Mouse (Mus musculus) cerebellum, postnatal 14 days (tissue): ENCODE measurements around the gene Zfp750.

Experiments
- DNase-seq, 2 experiments: peaks; one replicate each; pipeline ENCODE4 v3.0.0; 2021; ENCODE audit warnings: mixed read lengths in 2 of 2

The Zfp750 gene

DNA sequence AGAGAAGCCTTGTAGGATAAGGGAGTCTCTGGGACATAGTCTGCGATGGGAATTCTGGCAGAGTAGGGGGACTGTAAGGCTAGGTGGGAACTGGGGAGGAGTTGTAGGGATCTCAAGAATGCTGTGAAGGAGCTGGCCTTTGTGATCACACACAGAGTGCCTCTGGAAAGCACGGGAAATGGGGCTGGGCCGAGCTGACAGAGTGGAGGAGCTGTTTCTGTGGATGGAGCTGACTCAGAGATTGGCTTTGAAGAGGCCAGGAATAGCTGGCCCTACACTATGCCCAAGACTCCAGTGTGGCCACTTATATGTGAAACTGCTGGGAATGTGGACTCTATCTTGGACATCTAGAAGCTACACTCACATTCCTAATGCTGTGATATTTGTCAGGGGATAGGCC is 17.4 kb upstream of the Zfp750 start:
- no peak for DNase-seq

DNA sequence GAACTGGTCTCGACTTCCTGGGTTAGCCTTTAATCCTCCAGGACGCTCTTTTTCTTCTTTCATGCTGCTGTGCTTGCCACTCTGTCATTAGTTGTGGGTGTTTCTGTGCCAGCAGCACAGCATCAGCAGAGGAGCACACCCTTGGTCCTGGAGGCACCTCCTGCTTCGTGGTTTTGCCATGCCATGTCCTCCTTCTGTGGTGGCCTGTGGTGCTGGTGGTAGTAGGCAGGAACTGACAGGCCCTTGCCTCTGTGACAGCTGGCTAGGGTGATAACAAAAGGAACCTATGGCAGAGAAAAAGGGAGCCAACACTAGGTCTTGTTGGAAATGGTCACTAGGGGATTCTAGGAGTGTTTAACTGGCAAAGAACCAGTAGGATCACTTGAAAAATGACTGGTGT is 10.6 kb upstream of the Zfp750 start:
- no peak for DNase-seq

DNA sequence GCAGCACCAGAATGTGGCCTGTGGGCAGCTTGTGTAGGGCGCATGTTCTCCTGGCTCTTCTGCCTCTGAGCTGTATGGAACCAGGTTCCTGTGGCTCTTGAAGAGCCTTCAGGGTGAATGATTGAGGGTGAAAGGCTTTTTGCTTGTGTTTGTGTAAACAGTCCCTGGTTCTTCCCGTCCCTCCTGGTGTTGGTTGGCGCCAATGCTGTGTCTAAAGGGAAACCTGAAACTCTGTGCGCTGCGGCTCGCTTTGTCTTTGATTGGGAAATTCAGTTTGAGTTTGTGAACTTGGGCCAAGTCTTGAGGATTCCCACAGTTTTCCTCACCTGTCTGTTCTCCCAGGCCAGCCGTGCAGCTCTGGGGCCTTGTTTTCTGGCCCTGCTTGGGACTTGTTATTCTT is 5.1 kb upstream of the Zfp750 start:
- no peak for DNase-seq

DNA sequence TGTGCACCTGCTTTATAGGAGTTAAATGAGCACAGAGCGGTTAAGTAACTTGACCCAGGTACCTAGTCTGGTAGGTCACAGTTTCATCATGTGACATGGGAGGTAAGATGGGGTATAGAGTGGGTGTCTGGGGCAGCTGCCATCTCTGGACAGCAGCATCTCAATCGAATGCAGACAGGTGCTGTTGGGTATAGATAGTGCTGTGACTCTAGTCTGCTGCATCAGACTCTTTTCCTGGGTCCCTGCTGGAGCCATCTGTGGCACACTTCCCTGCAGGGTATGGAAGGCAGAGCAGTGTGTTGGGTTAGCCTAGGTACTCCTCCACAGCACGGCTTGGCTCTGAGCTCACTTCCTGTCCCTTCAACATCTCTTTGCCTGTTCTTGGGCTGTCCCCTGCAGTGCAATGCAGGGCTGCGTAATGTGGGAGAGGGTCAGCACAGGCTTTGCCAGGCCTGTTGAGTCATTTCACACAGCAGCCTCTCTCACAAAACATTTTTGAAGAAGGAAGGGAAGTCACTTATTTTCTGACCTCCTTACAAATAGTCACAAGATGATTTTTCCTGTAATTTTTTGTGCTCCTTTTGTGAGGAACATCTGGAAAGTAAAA is 3.1 kb upstream of the Zfp750 start:
- no peak for DNase-seq

DNA sequence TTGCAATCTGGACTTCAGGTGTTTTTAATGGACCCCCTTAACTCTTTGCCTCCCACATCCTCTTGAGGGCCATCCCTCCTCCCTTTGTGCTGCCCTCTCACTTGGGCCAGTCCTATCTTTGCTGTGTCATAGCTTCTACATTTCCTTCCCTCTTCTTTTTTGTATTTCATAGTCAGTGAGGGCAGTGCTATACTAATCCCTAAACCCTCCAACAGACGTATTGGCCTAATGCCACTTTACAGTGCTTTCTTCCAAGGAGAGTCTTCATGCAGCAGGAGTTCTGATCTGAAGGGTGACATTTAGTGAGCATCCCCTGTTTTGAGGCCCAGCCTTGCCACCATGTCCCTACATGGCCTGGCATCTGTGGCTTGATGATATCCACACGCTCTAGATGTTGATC is 1.6 kb upstream of the Zfp750 start:
- DNase-seq = no peak

DNA sequence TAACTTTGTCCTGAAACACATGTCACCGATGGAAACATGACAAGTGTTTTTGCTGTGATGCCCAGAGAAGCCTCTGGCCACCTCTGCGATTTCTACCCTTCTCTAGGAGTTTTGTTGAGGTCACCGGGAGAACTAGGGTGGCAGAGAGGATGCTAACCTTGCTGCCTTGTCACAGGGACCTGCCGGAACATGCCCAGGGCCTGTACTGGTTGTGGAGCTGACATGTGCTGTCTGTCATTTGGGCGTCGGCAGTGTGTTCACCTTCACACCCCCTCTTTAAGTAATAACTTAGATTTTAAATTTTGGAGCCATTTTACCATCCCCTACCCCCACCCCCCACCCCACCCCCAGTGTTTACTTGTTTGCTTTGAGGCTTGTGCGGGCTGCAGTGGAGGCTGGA is 570 bp upstream of the Zfp750 start:
- no peak for DNase-seq

DNA sequence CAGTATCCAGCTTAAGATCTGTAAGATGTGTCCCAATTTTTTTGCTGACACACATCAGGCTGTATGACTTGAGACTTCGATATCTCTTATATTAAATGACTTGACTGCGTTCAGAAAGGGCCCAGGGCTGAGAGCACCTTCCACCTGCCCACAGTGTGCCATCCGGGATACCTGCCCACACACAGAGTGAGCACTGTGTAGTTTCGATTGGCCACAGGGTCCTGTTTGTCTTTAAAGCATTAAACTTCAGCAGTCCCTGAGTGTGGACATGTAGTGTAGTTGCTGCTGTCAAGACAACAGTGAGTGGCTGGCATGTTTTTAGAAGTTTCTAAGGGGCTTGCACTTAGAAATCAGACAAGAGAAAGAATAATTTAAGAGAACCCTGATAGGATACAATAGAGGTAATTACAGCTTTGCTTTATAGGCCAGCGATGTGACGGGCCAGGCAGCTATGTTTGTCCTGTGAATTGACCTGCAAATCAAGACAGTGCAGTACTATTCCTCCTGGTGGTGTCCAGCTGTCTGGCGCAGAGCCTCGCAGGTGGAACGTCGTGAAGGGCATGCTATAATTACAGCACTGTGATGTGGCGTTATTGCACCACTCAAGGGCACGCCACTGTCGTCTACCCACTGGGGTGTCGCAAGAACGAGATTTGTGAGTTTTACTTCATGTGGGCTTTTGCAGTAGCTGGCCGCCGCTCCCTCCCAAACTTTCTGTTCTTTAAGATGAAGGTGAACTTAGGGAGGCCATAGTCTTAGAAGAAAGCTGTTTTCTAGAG is 1.3 kb downstream of the Zfp750 start:
- DNase-seq = no peak

DNA sequence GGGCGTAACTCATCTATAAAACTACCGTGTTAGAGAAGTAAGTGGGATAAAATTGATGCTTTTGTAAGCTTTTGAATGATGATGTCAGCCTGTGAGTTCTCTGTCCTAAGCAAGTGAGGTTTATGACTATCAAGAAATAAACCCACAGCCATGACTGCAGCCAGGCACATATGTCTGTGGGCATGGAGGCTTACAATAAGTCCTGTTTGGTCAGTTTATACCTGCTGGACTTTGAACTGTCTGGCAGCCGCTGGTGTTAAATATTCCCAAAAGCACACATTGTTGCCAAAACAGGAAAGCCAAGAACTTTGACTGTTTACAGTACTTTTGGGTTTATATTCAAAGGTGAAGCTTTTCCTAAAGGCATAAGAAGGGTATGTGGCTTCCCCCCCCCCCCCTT is 2.2 kb downstream of the Zfp750 start:
- DNase-seq = no peak

DNA sequence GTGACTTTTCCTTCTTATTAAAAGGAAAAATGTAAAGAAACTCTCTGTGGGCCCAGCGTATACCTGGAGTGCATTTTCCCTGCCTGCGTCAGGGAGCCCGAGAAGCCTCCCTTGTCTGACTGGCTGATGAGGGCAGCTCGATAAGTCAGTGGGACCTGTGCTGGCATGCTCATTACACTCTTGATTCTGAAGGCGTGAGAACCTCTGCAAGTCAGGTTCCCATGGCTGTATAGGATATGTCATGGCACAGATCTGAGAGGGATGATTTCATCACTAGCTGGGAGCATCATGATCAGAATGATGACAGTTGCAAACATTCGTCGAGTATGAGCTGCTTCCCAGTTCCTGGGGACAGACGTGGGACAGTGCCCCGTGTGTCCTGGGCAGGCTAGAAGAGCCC is 3.1 kb downstream of the Zfp750 start:
- no peak for DNase-seq

DNA sequence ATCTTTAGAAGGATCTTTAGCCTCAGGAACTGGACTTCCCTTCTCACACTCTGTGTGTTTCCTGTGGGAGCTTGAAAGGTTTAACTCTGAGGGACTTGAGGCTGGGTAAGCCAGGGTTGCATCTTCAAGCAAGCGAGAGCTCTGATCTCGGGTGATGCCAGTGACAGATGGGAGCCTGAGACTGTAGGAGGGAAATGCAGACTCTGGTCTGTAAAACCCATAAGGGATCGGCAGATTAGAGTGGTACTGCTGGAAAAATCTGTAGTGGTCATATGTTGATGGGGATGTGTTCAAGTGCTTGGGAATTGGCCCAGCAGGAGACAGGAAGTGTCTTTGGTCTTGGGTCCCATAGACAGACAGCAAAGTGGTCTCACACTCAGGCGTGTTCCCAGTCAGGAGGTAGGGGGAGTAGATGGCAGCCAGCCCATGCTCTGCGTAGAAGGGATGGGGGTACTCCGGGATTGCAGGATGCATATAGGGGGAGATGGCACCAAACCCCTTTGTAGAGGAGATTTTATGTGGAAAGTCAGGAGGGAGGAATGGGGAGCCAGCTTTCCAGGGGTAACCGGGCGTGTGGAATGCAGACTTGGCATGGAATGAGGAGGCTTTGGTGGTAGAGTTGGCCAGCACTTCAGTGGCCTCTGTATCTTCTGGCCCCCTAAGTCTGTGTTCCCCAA is 6.1 kb downstream of the Zfp750 start:
- DNase-seq = peak; percentile 50 to 62

DNA sequence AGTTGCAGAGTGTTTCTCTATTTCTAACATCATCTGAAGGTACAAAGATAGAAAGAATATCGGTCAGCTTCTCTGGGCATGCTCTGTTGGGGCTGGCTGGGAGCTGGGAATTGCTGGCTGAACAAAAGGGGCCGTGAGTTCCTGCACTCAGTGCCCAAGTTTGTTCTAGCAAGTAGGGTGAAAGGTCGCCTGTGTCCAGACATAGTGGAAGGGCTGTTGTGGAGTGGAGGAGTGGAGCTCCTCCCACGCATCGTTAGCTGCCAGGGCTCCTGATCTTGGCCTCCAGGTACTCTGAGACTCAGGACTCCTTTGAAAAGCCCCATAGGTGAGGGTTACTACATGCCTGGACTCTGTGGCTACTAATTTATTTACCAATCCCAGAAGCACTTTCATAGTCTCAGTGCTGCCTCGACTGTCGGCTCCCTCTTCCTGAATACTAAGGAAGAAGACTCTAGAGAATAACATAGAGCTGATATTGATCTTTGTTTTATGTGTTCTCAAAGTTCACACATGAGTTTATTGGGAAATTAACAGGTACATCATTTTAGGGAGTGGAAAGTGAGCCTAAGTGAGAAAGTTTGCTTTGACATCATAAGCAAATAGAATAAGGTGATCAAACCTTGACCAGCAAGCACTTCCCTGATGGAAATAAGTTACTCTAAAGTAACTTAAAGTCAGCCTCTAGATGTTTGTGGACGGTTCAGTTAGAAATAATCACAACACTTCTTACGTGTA is 8.5 kb downstream of the Zfp750 start:
- no peak for DNase-seq

DNA sequence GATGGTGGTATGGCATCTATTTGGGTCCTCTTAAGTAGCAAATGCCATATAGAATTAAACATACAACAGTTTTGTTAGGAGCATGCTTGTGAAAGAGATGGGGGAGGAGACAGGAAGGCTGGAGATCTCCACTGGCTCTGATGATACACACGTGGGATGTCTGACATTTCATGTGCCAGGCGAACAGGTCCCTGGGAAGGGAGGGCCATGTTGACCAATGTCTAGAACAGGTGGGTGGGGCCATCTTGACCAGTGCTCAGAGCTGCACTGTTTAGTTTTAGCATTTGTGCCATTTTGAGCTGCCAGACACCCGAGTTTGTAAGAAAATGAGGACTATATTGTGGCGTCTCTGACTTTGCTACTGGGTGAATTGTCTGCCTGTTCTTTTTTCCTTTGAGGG is 10.7 kb downstream of the Zfp750 start:
- no peak for DNase-seq

DNA sequence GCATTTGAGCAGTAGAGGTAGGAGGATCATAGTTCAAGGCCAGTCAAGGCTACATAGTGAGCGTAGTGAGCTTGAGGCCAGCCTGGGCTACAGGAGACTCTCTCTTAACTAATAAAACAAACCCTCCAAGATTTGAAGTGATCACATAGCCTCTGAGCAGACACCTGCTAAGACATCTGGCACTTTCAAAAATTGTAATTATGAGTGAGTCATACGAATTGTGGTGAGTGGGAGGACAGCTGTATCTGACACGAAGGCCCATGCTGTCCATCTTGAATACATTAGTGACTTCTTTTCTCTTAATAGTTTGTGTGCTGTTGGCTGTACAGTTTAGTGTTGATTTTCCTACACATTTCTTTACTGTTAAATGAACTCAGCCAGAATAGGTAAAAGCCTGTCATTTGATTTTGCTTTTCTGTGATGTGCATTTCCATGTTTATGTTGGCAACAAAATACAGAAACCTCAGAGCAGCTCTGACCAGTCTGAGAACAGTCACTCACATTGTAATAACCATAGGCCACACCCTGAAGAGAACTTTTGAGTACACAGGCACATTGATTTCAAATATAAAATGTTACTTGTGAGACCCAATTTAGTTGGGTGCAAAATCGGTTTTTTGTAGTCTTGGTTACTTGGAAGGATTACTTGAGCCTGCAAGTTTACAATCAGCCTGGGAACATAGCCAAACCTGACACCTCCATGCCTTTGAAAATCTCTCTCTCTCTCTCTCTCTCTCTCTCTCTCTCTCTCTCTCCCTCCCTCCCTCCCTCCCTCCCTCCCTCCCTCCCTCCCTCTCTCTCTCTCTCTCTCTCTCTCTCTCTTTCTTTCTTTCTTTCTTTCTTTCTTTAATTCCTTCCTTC is 16.9 kb downstream of the Zfp750 start:
- no peak for DNase-seq

DNA sequence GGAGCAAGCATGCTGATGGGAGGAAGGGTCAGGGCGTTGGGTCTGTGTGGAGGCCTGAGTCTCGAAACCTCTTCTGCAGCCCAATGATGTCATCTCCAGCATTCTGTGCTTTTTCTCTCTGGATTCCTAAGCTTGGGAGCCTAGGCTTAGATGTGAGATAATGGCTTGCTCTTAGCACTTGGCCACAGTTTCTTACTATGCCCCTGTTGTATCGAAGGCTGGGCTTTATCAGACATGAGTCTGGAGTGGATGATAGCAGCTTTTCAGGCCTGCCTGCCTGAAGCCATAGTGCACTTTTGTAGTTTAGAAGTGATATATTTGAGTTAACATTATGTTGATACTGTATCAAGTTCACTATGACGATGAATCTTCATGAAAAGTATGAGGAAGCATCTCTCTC is 17.6 kb downstream of the Zfp750 start:
- DNase-seq = no peak

DNA sequence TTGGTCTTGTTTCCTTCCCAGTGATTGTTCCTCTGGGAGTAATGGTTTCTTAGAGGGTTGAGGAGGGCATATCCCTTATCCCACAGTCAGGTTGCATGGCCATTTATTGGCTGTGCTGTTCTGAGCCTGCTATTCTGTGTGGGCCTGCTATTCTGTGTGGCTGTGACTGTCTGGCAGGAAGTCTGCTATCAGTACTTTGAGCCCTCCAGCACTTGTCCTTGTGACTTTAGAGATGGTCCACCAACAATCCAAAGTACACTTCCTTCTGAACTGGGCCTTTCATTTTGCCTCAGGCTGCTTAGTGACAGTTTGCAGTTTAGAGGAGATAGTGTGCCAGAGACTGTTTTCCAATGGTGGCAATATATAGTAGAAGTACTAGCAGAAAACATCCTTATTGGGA is 18.5 kb downstream of the Zfp750 start:
- DNase-seq = no peak

DNA sequence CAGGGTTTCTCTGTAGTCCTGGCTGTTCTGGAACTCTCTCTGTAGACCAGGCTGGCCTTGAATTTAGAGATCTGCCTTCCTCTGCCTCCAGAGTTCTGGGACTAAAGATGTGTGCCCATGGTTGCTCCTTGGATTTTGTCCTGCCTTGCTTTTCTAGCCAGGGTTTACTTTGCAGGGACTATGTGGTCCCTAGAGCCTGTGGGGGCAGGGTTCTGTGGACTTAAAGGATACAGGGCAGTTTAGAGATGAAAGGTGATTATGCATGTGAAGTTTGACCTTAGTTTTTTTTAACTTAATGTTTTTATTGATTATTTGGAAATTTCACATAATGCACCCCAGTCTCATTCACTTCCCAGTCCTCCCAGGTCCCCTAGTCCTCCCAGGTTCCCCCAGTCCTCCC is 28.5 kb downstream of the Zfp750 start:
- DNase-seq = no peak

DNA sequence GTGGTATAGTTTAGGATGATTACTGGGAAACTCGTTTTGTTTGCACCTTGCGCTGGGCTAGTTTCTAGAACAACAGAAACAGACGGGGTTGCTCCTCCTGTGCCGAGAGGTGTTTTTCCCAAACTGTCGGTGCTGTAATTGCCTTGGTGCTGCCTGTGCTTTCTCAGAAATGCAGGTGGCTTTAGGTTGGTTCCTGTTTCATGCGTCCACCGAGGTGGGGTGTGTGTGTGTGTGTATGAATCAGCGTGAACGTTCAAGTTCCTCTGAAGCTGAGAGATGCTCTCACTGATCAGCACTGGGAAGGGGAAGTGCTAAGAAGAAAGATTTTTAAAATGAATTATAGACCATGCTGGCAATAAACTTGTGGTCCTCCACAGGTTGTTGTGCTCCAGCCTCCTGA is 33.3 kb downstream of the Zfp750 start:
- DNase-seq = no peak

DNA sequence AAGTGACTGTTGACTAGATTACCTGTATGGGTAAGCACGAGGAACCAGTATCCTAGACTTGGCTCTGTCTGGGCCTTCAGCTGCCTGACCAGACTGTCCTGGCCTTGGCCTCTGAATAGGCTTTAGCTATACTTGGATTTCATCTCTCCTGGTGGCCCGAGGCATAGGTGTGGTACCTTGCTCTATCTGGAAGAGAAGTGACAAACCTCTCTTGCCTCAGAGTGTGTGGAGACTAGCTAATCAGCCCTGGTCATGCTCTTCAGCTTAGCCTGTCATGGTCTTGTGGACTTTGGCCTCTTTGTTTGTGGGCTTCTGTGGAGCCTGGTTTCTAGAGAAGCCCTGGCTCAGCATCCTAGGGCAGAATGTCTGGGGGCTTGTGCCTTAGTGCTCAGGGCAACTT is 38.0 kb downstream of the Zfp750 start:
- DNase-seq = no peak

DNA sequence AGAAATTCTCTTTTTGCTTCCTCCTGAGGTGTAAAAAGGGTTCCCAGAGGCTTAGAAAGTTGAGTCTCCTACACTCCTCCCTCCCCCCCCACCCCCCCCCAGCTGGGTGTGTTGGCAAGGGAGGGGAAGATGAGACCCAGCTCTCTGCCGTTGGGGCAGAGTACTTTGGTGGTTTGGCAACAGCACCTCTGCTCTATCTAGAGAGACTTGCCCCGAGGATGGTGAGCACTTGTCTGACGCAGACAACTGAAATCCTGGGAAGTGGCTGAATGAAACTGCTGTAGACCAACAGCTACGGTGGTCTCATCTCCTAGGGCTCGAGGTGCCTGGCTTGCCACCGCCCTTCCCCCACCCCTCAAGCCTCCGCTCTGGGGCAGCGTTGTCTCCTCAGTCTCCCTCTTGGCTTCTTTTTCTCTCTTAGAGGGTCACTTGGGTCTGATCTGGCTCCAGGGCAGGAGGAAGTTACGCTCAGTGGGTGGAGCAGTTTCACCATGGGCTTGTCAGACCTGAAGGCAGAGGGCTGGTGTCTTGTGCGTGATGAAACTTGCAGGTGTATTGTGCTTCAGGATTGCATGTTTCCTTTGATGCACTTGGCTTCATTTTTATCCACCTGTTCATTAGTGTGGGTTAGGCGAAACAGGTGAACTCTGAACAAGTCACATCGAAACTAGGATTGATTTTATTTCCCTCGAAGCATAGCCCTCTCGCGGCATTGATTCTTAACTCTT is 39.5 kb downstream of the Zfp750 start:
- no peak for DNase-seq

DNA sequence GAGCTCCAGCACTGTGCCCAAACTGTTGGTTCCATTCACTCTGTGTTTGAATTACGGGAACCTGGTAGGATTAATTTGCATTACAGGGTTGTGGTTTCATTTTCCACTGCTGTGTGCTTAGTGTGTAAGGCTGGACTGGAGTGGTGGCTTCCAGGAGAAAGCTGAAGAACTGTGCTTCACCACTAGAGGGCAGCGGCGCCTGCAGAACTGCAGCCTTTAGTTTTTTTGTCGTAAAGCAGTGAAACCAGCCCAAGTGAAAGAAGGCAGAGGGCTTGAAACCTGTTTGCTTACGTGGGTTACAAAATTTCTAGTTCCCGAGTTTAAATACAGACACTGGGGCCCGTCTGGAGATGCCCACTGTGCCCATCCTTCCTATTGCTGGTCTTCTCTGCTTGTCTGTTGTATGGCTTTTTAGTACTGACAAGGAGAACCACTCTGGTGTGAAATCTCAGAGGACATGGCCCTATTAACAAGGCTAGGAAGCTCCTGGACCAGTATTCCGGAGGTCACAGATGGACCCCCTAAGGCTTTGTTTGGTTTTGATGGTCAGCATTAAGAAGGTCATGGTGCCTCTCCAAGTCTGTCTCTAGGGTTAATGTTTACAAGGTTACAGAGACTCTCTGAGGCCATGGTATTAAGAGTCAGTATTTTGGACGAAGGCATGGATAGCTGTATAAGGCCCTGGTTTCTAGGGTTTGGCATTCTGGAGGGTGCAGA is 43.3 kb downstream of the Zfp750 start:
- DNase-seq = peak; percentile 84 to 90

DNA sequence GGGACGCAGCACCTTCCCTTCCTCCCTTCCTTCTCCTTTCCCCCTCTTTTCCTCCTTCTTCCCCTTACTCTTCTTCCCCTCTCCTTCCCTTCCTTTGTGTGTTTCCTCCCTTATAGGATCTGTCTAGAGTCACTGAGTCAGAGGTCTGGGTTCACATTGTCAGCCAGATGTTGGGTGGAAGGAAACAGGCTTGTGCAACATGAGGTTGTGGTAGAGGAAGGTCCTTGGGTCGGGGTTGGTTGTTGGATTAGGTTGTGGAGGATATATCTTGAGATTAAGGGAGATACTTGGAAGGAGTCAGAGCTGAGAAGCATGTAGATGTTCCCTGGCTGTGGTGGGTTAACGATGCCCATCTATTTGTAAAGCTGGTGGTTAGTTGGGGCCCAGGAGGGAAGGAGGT is 44.3 kb downstream of the Zfp750 start:
- DNase-seq = no peak
